Mouse (Mus musculus): Measurements from ENCODE around the gene March1. TPM values are rescaled to one million over a fixed set of nuclear protein-coding genes. Genes with fewer than 3 reads are reported as not detected.
"Not testable (repeated sequence)": the region's sequence is repeated elsewhere in the genome, so short reads cannot be mapped to it uniquely, and the experiment has no call there.

The March1 gene
- total RNA-seq, 2 experiments from 2014 or later = 0.15 to 0.39 TPM

DNA sequence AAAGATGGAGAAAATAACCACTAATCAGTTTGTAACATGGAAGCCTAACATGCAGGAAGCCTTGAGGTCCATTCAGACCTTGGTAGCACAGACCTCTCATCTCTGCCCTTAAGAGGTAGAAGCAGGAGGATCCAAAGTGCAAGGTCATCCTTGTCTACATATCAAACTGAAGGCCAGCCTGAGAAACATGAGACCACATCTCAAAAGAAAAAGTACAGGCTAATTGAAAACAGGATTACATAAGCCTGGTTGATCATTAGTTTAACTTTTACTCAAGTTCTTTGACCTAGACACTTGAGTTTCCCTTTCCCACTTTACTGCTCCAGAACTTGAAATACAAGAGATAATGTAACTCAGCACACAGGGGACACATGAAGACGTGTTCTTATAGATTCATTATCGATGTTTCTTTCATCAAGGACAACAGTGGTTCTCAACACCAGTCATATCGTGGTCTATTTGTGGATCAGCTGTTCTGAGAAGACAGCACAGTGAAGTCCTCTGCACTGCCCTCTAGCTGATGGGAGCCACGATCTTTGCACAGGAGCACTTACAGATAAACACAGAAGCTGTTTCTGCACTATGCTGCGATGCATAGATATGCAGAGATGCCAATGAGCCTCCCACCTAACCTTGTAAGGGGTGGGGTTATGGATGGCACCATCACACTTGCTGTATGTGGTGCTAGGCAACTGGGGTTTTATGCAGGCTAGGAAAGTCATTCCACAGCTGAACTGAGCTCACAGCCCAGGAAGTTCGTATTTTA lies 789.1 kb downstream of the March1 start:
- DNase-seq = no peak
- intact Hi-C loops (cut with DNase I) = no loop called here

- intact Hi-C loops (cut with DNase I) = no loop called here
- no peak for DNase-seq
Measured at GRCm38 (mm10) chr8:66410080-66410615, 792.4 kb downstream of the March1 start.

- no peak for DNase-seq
- intact Hi-C loops (cut with DNase I) = no loop called here
Measured at GRCm38 (mm10) chr8:66413101-66413500, 795.4 kb downstream of the March1 start.

DNA sequence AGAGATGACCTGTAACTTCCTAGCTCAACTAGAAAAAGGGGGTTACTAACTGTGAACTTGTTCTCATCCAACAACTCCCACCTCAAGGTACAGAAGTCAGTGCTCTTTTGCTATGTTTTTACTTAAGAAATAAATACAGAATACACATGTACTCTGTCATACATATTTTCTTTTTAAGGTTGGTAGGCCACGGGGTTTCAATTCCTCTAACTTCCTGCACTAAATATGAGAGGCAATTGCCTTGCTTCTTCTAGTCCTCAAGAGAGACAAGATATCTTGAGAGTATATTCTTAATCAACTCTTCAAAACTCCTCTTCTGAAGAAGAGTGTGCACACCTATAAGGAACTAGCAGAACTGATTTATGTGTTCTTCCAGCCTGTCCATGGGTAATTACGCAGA lies 797.5 kb downstream of the March1 start:
- intact Hi-C loops (cut with DNase I) = no loop called here

DNA sequence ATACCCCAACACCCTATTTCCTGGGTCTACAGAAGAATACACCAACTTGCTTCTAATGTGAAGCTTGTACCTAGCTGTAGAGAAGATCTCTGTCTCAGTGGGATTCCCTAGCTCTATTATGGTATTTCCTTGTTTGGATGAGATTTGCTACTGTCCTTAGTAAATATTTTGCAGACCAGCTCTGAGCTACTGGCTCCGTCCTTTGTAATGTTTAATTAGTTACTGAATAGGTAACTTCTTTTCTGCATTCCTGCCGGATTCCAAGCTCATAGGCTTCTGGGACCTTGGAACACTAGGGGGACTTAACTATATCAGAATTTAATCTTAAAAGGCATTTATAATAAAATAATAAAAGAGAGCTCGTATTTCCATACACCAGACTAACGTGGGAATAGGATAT lies 799.9 kb downstream of the March1 start:
- intact Hi-C loops (cut with DNase I); DNase-seq: not testable (repeated sequence)

More for the DNA sequence above, 797.5 kb downstream of the March1 start:
- no peak for DNase-seq

DNA sequence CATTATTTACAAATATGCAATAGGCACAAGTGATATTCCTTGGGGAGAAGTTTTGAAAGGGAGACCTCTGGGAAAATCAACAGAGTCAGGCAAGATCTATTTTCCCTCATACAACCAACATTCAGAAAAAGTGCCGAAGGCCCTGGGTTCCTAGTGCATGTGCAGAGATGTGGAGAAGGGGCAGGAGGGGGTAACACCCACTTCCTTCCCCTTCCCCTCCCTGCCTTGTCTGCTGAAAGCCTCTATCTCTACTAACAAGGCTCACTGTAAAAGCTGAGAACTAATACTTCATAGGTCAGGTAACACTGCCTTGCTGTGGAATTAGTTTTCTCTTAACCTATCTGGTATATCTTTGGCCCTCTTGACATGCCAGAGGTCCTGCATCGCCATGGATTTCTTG lies 812.9 kb downstream of the March1 start:
- intact Hi-C loops (cut with DNase I) = no loop called here
- DNase-seq = no peak

DNA sequence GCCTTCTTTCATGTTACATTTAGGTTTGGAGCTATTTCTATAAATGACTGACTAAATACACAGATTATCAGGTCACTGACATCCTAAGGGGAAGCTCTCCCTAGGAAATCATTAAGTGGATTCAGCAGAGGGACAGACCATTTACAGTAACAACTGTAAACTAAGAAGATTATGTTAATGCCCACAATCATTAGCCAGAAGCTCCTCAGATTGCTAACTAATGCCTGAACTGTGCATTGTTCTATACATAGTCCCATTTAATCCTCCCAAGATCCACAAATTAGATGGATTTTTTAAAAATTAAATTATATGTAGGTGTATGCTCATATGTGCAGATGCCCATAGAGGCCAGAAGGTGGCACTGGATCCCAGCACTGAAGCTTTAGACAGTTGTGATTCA lies 815.9 kb downstream of the March1 start:
- no peak for DNase-seq

DNA sequence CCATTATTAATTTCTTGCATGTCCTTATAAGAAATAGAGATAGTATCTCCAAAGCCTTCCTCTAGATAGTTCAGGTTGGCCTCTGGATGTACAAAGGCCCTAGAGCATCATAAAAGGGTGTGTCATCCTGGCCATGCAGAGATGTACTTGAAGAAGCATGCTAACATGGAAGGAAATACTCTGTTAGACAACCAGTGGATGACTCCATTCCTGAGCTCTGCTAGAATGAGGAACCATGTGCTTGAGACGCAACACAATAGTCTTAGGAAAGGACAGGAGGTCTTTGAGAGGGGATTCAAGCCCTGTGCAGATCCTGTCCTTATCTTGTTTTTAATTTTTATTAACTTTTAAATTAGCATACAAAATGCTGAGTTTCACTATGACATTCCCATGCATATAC lies 819.1 kb downstream of the March1 start:
- intact Hi-C loops (cut with DNase I) = no loop called here
- DNase-seq = no peak

More for the DNA sequence above, 815.9 kb downstream of the March1 start:
- intact Hi-C loops (cut with DNase I) = no loop called here

DNA sequence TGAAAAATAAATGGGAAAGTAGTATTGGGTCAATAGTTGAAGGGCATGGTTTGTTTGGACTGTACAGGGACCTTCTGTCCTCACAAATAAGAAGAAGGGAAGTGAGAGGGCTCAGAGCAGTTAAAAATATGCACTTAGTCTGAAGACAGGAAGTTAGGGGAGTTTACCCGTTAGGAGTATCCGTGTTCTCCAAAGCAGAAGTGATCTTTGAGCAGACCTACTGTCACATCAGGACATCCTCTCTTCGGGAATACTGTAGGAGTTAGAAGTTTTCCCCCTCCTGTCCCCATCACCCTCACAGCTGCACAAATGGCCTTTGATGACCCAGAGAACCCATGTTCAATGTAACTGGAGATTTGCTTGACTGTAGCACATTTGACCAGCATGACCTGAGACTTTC lies 820.2 kb downstream of the March1 start:
- DNase-seq = no peak
- intact Hi-C loops (cut with DNase I) = no loop called here

- peak in 1 of 2 experiments; percentile 6 for DNase-seq
- intact Hi-C loops (cut with DNase I) = no loop called here
Measured at GRCm38 (mm10) chr8:66438468-66438867, 820.8 kb downstream of the March1 start.

- intact Hi-C loops (cut with DNase I) = no loop called here
- no peak for DNase-seq
Measured at GRCm38 (mm10) chr8:66441123-66441522, 823.4 kb downstream of the March1 start.

GRCm38 (mm10) chr8:66442778-66443177 lies 825.1 kb downstream of the March1 start:
- DNase-seq = no peak
- intact Hi-C loops (cut with DNase I) = no loop called here

- intact Hi-C loops (cut with DNase I) = no loop called here
- no peak for DNase-seq
Measured at GRCm38 (mm10) chr8:66444141-66444540, 826.4 kb downstream of the March1 start.

DNA sequence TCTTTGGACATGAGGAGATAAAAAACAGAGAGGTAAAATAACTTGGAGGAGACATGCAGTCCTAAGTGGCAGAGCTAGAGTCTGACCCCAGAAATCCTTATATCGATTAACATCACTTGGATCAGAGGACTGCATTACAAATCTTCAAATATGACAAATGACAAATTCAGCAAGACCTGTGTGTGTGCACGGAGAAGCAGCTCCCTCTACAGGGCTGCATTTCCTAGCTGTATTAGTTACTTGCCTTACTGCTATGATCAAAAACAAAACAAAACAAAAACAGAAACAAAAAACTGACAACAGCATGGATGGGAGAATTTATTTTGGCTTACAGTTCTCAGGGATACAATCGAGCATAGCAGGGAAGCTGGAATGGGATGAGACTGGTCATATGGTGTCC lies 827.7 kb downstream of the March1 start:
- DNase-seq = no peak
- intact Hi-C loops (cut with DNase I) = no loop called here

DNA sequence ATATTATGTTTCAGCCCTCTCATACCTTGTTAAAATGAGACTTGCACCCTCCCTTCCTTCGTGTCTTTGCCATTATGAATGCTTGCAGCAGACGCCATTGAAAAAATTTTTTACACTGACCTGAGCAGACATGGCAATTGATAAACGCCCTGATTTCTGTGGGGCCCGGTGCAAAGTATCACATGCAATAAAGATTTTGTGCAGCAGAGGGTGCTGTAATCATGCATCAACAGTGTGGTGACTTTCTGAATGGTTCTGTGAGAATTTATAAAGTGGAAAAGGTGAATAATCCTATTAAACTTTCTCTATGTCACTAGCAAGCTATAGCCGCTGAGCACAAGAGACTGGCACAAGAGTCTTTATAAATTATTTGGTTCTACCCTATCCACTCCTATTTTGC lies 833.0 kb downstream of the March1 start:
- intact Hi-C loops (cut with DNase I) = loop anchor here (2.0 kb wide), 1 partner anchor 46 kb away; no protein-coding TSS in a partner anchor
- DNase-seq = peak in 1 of 2 experiments; percentile 7

DNA sequence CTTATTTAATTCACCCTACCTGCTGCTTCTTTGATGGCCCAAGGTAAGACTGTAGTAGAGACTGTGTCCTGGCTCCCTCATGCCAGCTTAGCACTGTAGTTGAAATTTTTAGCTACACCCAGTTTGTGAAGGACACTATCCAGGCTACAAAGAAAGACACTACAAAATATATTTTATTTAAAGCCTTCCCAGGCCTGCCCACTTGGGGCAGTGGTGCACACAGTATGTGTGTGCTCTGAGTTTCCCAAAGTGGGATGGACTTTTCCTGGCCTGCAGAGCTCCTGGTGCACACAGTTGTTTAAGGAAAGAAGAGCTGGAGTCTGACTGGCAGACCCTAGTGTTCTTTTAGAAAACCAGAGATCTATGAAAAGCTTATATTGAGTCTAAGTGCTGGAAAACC lies 839.4 kb downstream of the March1 start:
- intact Hi-C loops (cut with DNase I) = no loop called here
- no peak for DNase-seq

- DNase-seq = no peak
- intact Hi-C loops (cut with DNase I) = no loop called here
Measured at GRCm38 (mm10) chr8:66469821-66470220, 852.1 kb downstream of the March1 start.

GRCm38 (mm10) chr8:66476880-66477279 lies 859.2 kb downstream of the March1 start:
- intact Hi-C loops (cut with DNase I) = no loop called here
- no peak for DNase-seq

DNA sequence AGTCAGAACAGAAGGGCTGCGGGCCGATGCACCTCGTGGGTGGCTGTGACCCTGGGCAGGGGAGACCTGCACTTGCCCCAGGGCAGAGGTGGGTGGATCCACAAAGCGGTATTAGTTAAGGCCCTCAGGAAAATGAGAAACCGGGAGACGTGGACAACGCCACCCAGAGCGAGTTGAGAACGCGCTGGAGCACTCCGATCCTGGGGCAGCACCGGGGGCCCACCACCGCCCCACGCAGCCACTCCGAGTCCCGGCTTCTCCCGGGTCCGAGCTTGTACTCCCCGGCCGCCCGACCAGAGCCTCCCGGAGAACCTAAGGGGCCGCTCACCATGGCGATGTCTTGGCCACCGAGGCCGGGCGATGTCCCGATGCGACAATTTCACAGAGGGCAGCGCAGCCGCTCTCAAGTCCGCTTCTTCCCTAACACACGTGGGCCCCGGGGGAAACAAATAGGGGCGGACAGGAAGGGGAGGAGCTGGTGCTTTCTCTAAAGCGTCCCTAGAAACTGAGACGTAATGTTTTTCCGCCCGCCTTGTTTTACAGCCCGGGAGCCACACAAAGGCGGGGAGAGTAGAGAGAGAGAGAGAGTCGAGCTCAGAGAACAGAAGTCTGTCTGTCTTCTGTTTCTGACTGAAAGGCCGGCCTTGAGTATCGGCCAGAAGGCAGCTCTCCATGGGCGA lies 868.5 kb downstream of the March1 start, which contains the start of gene Tma16:
TSS of gene Tma16 (minus strand) at position 447 of the 680 bp plus-strand sequence.
- intact Hi-C loops (cut with DNase I) = loop anchor here (10.0 kb wide), 1 partner anchor 379 kb away; the partner anchor contains the start of gene Naf1
- peak; percentile 65 to 80 for DNase-seq

GRCm38 (mm10) chr8:66488556-66488955 lies 870.9 kb downstream of the March1 start:
- DNase-seq = no peak
- intact Hi-C loops (cut with DNase I) = loop anchor here (10.0 kb wide), 1 partner anchor 376 kb away; the partner anchor contains the start of gene Naf1

DNA sequence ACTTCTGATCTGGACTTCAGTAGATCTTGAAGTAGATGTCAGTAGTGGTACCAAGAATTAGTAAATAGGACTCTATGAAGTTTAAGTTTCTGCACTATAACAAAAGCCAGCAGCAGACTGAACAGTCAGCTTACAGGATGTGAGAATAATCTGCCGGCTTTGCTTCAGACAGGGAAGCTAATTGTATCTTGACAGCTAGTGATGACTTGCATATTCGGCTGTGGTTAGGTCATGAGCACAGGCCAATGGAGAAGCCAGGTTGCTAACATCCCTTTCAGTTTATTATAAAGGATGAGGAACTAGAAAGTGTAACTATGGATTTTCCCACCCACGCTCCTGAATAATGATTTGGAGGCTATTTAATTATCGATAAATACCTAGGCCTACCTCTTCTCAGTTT lies 872.9 kb downstream of the March1 start:
- no peak for DNase-seq
- intact Hi-C loops (cut with DNase I) = no loop called here

Measured in gastrocnemius, postnatal 36 days (tissue).